Mouse (Mus musculus): ENCODE results near the gene Gpx5.

The Gpx5 gene

DNA sequence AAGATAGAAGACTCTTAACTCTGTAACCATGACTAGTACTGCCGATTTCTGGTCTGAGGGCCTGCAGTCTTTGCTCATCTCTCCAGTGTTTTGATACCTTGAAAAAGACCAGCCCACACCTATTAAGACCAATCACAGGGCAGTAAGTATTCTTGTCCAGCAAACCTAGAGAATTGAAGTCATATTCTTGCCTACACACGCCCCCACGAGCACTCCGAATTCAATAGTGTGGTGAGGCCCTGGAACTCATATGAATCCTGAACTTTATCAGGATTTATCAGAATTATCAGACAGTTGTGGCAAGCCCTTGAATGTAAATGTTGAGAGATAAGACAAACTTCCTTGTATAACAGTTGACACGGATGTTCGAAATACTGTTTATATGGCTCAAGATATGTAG, at the start of gene Gpx5:
Gene Gpx5 (minus strand): TSS at position 101 of the 400 bp plus-strand sequence.
- DNase-seq, result no peak

DNA sequence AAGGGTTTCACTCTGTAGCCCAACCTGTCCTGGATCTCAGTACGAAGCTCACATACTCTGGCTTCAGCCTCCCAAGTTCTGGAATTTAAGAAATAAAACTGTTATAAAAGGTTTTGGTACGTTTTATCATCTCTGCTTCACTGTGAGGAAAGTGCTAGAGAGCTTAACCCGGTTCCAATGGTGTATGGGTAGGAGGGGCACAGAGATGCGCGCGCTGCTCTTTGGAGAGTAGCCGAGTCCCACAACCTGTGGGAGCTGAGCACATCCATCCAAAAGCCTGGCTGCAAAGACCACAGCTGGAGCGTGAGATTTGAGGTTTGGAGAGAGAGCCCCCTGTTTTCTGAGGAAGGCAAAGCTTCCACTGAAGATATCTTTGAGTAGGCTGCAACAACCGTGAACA, 34.9 kb upstream of the Gpx5 start:
- DNase-seq, result no peak

DNA sequence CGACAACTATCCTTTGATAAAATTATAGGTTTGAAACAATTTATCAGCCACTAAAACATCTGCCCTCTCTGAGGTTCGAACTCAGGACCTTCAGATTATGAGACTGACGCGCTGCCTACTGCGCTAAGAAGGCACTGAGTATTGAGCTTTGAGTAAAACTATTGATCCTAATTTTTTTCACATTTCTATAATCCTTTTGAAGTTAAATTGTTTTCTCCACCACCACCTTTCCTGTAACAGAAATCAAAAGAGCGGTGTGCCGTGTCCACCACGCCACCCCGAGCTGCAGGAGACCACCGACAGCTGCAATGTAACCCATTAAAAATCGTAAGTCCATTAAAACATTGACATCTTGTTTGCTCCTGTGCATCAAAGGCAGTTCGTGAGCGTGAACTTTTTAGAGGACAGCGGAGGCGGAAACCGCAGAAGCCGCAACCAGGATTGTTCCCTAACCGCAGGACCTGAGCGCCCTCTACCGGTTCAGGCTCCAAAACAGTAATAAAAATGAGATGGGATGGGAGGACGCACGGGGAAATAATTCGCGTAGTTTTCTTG, 34.2 kb upstream of the Gpx5 start:
- peak; percentile 45 for DNase-seq

DNA sequence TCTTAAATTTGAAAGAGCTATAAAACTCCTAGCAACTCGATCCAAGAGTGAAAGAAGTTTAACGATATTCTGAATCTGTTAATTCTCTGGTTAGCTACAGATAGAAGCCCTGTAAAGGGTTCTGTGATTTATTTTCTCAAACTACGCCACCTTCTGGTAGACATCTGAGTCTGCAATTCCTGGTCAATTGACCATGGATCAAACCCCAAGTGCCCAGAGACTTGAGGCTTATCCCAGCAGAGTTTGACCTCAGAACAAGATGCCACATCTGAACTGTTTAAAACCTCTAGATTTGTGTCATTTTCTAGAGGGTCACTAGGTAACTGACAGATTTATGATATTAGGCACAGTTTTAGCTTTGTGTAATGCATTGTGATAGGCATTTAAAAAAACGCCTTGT, 33.7 kb upstream of the Gpx5 start:
- DNase-seq, result no peak

DNA sequence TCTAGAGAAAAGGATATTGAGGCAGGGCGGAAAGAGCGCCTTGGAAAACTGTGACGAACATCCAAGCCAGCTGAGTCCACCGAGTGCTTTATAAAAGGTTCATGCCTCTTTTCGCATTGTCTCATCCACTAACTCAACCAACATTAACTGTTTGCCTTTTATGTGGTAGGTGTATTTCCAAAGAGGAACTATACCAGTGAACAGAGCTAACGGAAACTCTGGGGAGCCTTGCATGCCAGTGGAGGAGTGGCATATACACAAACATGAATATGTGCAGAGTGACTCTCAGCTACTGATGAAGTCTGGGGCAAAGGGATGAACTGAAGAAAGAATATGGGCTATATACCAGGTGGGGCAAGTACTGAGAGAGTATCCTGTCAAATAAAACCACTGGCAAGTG, 30.9 kb upstream of the Gpx5 start:
- DNase-seq, result no peak

DNA sequence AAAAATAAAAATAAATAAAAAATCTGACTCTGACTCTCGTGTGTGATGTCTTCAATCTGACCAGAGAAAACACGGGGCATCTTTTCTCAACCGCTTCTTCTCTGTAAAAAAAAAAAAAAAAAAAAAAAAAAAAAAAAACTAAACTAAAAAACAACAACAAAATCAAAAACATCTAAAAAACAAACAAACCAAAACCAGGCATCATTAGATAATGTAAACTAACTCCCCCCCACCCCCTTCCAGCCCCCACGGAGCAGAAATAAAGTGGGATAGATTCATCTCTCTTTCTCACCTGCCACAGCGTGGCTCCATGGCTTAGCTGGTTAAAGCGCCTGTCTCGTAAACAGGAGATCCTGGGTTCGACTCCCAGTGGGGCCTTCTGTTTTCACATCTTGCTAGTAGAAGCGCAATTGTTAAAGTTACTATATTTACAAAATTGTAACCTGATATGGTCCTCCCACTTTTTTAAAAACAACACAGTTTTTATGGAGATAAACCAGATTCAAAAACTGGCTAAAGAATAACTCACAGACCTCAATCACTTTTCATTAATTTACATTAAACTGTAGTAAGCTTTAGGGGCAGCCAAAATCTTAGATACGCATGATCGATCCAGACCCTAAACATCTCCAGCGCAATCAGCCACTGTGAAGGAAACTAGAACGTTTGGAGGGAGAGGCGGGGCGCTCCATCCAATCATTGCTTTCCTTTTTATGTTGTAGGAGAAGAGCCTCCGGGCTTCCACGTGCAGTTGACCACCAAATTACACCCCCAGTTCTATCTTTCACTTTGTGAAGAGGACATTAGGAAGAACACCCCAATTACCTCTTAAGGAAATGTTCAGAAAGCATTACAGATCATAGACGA, 30.2 kb upstream of the Gpx5 start:
- no peak for DNase-seq

DNA sequence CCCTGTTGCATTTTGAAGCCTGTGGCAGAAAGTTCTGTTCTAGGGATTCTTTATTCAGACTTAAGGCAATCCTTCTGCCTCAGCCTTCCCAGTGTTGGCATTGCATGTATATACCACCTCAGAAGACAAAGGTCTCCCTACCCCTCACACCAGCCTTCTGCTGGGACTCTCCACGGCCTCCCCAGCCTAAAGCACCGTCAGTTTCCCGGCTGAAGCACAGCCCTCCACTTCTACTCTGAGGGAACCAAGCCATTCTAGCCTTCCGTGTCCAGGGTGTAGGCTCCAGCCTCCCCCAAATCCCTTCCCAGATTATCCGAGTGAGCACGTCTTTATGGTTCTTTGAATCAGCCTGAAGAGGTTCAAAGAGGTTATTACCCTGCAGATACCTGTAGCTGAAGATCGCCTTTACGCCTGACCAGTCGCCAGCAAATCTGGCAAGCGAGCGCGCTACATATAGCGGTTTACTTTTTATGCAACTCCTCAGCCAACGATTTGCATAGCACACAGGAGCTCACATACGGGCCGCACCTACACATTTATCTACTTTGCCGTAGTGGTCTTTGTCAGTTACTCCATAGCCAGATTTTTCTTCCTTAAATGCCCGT, 29.5 kb upstream of the Gpx5 start:
- no peak for DNase-seq

DNA sequence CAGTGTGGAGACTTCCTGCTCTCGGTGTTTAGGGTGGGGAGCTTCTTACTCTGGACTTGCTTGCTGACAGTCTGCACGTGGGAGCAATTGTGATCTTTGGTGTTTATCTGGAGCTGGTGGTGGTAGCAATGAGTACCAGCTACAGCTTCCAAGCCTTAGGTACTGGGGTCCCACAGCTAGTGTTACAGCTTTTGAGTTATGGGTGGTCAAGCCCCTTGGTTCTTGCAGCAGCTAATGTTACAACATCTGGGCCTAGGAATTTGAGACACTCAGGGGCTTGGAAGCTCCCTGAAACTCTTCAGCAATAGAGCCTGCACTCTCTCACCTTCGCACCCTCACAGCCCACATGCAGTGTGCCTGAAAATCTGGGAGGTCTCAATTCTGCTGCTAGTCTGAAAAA, 27.7 kb upstream of the Gpx5 start:
- no peak for DNase-seq

DNA sequence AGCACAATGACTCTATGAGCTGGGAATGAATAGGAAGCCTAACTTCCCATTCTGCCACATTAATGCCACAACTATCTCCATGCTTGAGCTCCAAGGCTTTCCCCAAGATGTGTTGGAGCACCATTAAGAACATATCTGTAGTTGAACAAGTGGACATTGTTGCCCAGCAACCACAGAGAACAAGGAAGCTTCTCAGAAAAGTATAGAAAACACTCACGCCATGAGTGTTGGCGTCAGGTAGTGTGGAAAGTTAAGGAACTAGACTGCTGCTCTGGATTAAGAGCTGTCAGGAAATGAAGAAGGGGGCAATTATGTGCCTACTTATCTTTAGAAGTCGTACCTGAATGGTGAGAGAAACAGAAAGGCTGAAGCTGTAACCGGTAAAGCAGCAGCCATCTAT, 21.4 kb upstream of the Gpx5 start:
- DNase-seq, result no peak

DNA sequence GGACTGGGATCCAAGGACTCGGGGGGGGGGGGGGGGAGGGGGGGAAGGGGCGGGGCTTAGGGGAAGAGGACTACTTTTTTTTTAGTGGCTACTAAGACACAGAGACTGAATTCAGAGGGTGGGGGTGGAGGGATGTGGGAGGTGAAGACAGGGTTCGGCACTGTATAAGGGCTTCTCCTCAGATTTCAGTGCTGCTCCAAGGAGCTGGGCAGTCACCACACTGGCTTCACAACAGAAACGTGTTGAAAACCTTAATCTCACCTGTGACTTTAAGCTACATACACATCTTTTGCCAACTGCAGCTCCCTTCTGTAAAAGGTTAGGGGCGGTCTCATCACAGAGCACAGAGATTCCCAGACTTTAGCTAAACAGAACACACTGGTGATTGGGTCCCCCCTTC, 20.3 kb upstream of the Gpx5 start:
- no peak for DNase-seq

DNA sequence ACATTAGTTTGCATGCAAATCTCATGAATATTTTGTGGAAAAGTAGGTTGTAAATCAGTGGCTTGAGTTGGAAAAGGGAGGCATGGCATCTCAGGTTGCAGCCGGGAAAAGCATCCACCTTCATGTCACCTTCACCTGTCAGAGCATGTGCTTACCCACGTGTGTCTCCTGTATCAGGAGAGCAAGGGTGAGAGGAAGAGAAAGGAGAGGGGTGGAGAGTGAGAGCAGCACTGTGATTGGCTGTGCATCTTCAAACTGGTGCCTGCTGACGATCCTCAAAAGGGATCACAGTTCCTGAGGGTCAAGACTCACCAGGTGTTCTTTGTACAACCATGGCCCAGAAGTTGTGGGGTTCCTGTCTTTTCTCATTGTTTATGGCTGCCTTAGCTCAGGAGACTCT, 19.4 kb upstream of the Gpx5 start, which contains the start of gene Gpx6:
Gene Gpx6 (plus strand): TSS at position 200 of the 400 bp plus-strand sequence.
- no peak for DNase-seq

DNA sequence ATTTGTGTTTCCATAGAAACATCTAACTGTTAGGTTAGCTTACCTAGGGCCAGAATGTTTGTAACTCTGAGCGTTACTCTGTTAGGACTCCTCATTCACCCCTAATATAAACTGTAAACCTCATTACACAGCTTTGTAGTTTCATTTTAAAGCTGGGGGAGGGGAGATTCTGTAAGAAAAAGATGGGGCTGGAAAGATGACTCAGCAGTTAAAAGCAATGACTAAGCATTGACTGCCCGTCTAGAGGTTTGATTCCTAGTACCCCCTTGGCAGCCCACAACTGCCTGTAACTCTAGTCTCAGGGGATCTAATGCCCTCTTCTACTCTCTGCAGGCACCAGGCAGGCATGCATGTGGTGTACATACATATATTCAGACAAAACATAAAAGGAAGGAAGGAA, 17.3 kb upstream of the Gpx5 start:
- DNase-seq, result no peak

DNA sequence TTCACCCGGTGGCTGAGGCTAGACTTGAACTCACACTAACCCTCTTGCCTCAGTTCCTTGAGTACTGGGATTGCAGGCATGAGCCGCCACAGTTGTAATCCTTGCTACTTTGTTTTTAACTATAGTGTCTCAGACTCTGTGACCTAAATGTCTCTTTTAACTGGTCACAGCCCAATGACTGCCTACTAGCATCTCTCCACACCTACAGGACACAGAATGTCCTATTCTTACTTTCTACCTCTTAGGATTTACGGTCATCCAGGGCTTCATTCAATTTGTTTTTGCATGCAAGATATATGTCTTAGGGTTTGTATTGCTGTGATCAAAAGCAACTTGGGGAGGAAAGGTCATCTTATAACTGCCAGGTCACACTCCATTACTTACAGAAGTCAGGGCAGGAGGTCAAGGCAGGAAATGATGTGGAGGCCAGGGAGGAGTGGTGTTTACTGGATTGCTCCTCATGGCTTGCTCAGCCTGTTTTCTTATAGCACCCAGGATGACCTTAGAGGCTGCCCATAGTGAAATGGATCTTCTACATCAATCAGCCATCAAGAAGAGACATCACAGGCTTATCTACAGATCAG, 12.0 kb upstream of the Gpx5 start:
- DNase-seq, result no peak

DNA sequence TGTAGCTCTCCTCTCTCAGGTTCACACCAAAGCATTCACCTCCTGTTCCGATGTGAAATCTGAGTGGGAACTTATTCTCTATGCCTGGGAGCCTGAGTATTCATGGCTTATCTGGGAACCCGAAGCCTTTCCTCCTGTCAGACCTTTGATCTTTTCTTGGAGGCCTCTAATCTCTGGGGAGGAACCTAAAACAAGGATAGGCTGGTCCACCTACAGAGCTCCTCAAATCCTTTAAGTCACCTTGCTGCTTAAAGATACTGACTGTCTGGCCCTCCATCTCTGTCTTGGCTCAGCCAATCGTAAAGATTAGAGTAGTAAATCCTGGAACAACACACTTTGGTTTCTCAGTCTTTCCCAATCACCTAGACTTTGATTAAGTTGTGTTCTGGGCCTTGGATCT, 6.0 kb upstream of the Gpx5 start:
- DNase-seq, result no peak

DNA sequence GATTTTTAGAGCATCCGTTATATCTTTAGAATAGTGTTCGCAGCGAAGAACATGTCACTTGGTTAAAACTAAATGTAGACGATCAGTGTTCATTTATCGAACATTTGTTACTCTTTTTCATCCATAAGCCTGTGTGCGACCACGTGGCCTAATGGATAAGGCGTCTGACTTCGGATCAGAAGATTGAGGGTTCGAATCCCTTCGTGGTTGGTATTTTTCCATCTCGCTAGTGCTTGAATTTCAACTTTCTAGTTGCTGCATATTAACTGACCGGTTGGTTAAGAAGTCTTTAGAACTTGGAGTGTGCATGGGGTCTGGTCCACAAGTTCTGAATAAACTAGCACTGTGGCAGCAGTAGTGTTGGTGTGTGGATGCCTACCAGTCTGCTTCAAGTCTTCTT, 13.0 kb downstream of the Gpx5 start:
- peak; percentile 70 for DNase-seq

DNA sequence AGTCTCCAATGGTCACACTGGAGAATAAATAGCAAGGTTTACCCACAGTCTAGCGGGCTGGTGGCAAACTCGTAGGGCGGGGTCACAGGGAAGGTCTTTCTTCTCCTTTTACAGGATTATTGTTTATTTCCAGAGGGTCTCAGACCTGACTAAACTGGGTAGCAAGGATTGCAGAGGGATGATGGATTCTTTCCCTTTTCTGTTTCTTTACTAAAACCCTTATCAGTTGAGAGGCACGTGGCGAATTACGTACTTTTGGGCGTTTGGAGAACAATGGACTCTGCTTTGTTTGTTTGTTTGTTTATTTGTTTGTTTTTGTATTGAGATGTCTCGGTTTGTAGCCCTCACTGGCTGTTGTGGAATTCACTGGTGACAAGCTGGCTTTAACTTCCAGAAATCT, 13.5 kb downstream of the Gpx5 start:
- DNase-seq, result no peak

DNA sequence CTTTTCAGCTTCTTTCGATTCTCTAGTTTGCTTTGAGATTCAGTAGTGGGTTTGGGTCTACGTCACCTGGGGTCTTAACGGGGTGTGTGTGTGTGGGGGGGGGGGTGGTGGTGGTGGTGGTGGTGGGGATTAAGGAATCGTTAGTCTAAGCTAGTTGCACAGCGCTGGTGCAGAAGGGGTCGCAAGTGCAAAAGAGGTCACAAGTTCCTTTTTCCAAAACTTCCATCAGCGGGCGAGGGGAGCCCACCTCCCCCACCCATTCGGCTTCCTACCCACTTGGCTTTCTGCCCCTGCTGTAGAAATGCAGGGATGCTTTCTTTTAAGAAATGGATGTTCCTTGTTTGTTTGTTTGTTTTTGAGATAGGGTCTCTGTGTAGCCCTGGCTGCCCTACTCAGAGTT, 16.0 kb downstream of the Gpx5 start:
- no peak for DNase-seq

DNA sequence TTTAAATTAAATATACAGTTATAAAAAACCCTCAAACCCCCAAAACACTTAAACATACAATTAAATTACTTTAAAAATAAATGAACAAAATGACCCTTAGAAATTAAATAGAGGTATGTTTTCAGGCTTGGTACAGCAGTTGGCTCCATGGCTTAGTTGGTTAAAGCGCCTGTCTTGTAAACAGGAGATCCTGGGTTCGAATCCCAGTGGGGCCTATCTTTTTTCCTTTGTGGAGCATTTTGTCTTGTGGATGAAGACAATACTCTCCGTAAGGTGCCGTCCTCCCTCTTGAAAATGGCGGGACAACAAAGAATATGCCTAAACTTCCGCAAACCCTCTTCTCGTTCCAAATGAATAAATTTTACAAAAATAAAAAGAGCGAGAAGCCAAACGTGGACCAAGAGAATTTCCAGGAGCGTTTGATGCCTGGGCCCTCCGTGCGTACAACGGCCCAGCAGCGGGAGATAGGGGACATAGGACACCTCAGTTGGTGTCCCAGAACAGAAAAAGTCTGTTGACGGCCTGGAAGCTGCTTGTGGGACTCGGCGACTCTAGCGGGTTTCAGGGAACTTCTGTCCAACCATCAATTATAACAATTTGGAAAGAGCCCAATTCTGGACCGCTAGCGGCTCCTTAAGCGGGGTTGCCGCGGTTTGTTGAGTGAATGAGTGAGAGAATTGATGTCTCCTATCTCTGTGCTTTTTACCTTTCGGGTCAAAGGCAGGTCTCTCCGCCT, 16.5 kb downstream of the Gpx5 start:
- no peak for DNase-seq

DNA sequence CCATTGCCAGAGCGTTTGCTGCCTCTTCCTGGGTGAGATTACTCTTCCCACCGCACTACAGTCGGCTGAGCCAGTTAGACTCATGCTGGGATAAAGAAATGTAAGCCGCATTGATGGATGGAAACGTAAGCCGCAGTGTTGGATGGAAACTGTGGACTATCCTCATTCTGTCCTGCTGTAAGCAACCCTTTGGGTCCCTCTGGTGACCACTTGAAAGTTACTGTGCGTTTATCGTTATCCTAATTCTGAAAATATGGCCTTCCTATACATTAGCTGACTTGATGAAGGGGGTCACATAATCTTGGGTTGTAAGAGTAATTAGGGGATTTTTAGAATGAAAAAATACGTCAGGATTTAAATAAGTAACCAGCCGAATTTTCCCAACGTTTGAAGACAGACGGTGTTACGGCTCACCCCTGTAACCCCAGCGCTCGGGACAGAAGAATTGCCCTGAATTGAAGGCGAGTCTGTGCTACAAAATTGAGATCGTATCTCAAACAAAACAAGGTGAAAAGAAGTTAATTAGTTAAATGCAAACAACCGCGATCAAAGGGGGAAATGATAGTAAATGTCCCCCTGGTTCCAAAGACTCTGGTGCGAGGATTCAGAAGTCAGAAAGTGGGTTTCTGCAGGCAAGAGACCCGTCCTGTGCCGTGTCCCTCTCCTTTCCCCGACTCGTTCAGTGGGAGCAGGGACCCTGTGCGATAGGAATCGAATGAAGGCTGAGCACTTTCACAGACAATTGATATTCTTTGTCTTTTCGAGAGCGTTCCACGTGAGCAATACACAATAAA, 17.3 kb downstream of the Gpx5 start:
- no peak for DNase-seq

DNA sequence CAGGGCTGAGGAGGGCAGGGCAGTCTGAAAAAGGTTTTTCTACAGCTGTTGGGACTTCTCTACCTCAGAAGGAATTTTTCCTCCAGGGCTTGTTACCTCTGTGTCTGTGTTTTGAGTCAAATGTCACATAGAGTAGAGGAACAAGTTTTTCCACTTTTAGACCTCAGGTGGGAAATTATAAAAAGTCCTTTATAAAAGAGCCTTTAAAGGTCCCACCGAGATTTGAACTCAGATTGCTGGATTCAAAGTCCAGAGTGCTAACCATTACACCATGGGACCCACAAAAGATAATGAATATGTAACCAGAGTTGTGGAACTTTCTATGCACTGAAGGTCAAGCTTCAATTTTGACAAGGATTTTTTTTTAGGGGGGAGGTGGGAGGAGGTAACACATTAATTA, 24.3 kb downstream of the Gpx5 start:
- no peak for DNase-seq

DNA sequence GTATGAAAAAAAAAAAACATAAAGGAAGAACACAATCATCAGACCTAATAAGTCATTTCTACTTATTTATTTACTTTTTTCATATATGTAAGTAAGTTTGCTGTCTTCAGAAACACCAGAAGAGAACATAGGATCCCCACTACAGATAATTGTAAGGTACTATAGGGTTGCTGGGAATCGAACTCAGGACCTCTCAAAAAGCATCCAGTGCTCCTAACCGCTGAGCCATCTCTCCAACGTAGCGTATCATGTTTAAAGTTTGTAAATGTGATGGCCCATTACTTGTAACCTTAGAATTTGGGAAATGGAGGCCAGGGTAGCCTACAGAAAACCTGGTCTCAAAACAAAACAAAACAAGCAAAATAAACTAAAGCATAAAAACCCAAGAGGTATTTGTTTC, 25.0 kb downstream of the Gpx5 start:
- no peak for DNase-seq

DNA sequence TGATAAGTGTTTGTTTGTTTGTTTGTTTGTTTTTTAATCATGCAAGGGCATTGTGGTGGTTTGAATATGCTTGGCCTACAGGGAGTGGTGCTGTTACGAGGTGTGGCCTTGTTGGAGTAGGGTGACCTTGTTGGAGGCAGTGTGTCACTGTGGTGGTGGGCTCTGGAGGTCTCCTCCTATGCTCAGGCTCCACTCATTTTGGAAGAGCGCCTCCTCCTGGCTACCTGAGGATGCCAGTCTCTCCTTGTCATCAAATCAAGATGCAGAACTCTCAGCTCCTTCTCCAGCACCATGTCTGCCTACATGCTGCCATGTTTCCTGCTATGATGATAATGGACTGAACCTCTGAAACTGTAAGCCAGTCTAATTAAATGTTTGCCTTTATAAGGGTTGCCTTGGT, 26.8 kb downstream of the Gpx5 start:
- DNase-seq, result no peak

Data from thymus, postnatal 14 days (tissue).